In the genomic region with DNA sequence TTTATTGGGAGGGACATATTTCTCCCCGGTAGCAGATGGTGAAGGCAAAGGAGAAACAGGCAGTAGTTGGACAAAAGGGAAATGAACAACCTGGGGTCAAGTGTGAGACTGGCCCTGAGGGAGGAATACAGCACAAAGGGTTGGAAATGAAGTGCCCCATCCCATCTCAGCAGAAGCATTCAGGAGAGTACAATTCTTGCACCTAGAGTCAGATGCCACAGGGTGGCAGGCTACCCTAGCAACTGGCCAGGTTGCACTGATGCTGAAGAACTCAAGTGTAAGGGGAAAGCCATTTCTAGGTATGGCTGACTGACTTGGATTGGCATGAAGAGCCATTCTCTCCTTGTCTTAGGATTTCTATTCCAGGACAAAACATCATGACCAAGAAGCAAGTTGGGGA, we compare ENCODE assay signal across 8 mouse cellular contexts. TPM values are rescaled to one million over a fixed set of nuclear protein-coding genes. Genes with fewer than 3 reads are reported as not detected.
A peak's percentile ranks its signal among the peaks of the same experiment; 100 is the strongest.
DNase-seq lines count a peak whose midpoint lies in the region.

No protein-coding gene starts in this region.

- intact Hi-C loops in left cerebral cortex, postnatal 4 days (cut with DNase I), result no loop called here

- peak; percentile 3 to 9 for DNase-seq in cerebellum, adult 18-20 months
- DNase-seq in cerebellum, adult 11-12 months, result no peak
- peak; percentile 11 to 21 for DNase-seq in layer of hippocampus, adult 8-10 months (ENCODE audit: low spot score in 2 of 2)
- no peak for DNase-seq in layer of hippocampus, adult 9-11 months
- DNase-seq in cerebellum, postnatal 36 days, result peak; percentile 4 to 5
- peak; percentile 55 for DNase-seq in left cerebral cortex, postnatal 4 days
- DNase-seq in ovary, adult 18-20 months (ENCODE audit: low spot score), result no peak
- DNase-seq in gastrocnemius, postnatal 4 days (ENCODE audit: low spot score in 2 of 2), result no peak

RNA-seq across cellular contexts. Expression of a gene that starts 54.2 kb away (rescaled TPM):
- not detected for total RNA-seq in layer of hippocampus, adult 8-10 months (2022)
- not detected for total RNA-seq in left cerebral cortex, postnatal 4 days (2021)
- total RNA-seq in gastrocnemius, postnatal 4 days (2021), result 1 to 10 TPM in 1 of 2 experiments, under 1 TPM in 1; 0.44 to 1.1 TPM

Comparison
In these comparisons a context has a peak if more than half of its experiments do, and no peak if none do; other contexts are left out.
1. DNase-seq: peak in cerebellum, adult 18-20 months (2 of 2), layer of hippocampus, adult 8-10 months (2 of 2), cerebellum, postnatal 36 days (2 of 2) and left cerebral cortex, postnatal 4 days (single experiment); none in cerebellum, adult 11-12 months (single experiment), layer of hippocampus, adult 9-11 months (single experiment), ovary, adult 18-20 months (single experiment) and gastrocnemius, postnatal 4 days (0 of 2).